Mouse (Mus musculus): ENCODE data around the gene Kif18b.

The Kif18b gene

DNA sequence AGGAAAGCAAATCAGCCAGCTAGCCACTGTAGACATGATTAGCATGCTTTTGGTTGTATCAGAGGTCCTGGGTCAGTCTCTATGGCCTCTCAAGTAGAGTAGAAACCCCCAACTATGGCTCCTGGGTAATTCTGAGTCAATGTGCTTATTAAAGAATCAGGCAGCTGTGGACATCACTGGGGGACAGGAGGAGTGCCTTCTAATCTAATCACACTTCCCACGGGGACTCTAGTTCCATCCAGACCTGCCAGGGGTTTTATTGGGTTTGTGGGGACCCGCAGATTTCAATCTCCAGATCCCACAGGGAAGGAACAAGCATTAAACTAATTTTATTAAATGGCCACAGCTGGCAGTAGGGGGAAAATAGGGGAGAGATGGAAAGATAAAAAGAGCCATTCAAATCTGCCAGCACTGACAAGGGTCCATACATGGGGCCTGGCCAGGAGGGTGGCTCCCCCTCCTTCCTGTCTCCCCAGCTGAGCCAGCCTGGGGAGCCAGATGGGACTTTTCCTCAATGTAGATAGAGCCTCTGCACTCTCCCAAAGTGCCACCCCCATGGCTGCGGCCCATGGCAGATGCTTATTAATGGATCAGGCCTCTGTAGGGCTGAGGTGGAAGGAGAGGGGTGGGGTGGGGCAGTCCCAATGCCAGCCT is 12.7 kb upstream of the Kif18b start:
- DNase-seq (ENCODE audit: low spot score in 2 of 2), result no peak

- DNase-seq (ENCODE audit: low spot score in 2 of 2), result no peak
These were observed 11.3 kb upstream of the Kif18b start for GRCm38 (mm10) chr11:102936272-102936671.

DNA sequence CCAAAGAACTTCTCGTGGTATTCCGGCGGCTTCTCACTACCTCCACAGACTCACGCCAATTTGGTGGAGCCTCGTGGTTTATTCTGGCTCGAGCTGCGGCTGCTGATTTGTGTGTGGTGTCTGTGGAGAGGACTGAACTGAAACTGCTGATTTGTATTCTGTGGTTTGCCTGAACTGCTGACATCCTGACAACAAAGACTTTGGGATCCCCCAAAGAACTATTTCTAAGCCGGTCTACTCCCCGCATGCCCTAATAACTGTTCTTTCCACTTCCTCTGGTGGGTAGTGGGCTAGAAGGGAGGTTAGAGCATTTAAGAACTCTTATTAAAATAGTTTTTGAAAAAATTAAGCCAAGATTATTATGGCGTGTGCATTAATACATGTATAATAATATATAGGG is 5.7 kb upstream of the Kif18b start:
- no peak for DNase-seq (ENCODE audit: low spot score in 2 of 2)

GRCm38 (mm10) chr11:102925351-102925717 is 410 bp upstream of the Kif18b start:
- no peak for DNase-seq (ENCODE audit: low spot score in 2 of 2)

GRCm38 (mm10) chr11:102921491-102921890 is 3.4 kb downstream of the Kif18b start:
- no peak for DNase-seq (ENCODE audit: low spot score in 2 of 2)

DNA sequence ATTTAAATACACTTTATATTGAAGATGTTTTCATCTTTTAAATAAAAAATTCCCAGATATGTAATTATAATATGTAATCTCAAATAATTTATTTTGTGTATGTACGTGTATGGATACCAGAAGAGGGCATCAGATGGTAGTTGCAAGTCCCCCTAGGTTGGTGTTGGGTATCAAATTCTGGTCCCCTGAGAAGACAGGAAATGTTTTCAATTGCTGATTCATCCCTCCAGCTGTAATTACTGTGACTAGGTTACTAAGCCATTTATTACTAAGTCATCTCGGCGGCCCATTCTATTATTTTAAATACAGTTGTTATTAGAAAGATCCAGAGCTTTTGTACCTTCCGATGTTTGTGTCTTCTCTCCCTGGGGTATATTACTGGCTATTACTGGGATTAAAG is 6.8 kb downstream of the Kif18b start:
- DNase-seq (ENCODE audit: low spot score in 2 of 2), result no peak

DNA sequence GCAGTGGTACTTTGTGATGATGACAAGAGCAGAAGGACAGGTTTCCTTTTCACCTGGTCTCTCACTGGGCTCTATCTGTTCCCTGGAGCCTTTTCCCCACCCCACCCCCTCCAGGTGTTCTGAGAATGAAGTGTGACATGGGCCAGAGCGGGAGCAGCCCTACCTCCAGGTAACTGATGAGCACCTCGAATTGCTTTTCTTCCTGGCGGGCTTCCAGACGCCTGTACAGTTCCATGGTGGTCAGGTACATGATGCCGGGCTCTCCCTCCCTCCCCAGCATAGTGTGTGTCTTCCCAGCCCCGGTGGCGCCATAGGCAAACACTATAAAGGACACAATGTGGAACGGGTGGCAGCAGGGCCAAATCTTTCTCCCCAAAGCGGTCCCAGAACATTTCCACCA is 9.5 kb downstream of the Kif18b start:
- no peak for DNase-seq (ENCODE audit: low spot score in 2 of 2)

- no peak for DNase-seq (ENCODE audit: low spot score in 2 of 2)
These were observed 13.5 kb downstream of the Kif18b start for GRCm38 (mm10) chr11:102911376-102911775.

GRCm38 (mm10) chr11:102903654-102904053 is 21.3 kb downstream of the Kif18b start:
- DNase-seq (ENCODE audit: low spot score in 2 of 2), result no peak

DNA sequence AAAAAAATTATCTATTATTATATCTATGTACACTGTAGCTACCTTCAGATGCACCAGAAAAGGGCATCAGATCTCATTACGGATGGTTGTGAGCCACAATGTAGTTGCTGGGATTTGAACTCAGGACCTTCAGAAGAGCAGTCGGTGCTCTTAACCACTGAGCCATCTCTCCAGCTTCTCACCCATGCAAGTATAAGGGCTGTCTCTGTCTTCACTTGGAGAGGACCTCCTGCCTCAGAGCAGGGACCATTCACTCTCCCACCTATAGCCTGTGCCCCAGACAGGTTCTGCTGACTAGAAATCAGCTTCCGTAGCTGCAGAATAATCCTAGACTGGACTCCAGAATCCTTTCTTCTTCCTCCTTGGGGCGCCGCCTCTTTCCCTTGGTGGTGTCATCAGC is 22.8 kb downstream of the Kif18b start:
- DNase-seq (ENCODE audit: low spot score in 2 of 2), result no peak

- no peak for DNase-seq (ENCODE audit: low spot score in 2 of 2)
These were observed 23.7 kb downstream of the Kif18b start for GRCm38 (mm10) chr11:102901199-102901598.

DNA sequence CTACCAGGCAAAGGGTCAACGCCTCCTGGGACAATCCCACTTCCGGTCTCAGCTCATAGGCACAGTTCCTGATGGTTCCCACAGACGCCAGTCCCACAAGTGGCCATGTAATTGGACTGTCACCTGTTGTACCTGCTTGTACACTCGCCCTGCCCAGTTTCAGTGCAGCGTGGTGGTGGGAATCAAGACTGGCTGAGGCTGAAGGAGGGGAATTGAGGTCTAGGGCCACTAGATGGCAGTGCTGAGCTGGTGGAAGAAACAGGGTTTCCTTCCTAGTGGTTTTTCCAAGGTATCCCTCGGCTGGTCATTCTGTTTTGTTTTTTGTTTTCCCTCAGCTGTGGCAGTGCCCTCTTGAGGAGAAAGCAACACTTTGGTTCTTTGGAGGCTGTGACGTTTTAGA is 24.2 kb downstream of the Kif18b start, which contains the start of gene Gfap:
Gene Gfap, minus strand, starts transcription at position 150 of the 400 bp plus-strand sequence.
- DNase-seq (ENCODE audit: low spot score in 2 of 2), result peak; percentile 59 to 74

- DNase-seq (ENCODE audit: low spot score in 2 of 2), result no peak
These were observed 26.5 kb downstream of the Kif18b start for GRCm38 (mm10) chr11:102898408-102898807.

- no peak for DNase-seq (ENCODE audit: low spot score in 2 of 2)
These were observed 28.3 kb downstream of the Kif18b start for GRCm38 (mm10) chr11:102896641-102897040.

GRCm38 (mm10) chr11:102895779-102896178 is 29.1 kb downstream of the Kif18b start:
- DNase-seq (ENCODE audit: low spot score in 2 of 2), result no peak

DNA sequence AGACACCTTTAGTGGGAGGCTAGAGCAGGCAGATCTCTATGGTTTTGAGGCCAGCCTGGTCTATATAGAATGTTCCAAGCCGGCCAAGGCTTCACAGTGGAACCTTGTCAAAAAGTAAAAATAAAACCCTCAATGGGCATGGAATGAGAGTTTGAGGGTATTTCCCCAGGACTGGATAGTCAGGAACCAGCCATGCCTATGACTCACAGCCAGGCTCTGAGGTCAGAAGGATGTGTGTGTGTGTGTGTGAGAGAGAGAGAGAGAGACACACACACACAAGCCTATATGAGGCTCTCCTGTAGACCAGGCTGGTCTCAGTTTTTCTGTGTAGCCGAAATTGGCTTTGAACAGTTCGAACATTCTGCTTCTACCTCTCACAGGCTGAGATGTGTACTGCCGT is 30.2 kb downstream of the Kif18b start:
- DNase-seq (ENCODE audit: low spot score in 2 of 2), result no peak

GRCm38 (mm10) chr11:102893015-102893651 is 31.8 kb downstream of the Kif18b start:
- peak; percentile 72 to 79 for DNase-seq (ENCODE audit: low spot score in 2 of 2)

DNA sequence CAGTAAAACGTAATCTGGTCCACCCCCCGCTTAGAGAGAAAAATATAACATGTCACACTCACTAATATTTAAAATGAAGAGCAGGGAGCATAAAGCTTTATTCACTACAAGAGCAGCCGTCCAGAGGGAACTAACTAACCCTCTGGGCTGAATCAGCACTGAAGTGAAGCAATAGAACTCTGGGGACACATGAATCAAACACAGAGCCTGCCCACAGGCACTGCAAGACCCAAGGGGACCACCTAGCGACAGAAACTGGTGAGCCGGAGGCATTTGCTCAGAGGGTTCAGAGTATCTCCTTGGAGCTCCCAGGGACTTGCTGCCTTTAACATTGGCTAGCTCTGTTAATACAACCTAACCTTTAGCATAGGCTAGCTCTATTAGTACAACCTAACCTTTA is 34.8 kb downstream of the Kif18b start:
- peak in 1 of 2 experiments; percentile 13 for DNase-seq (ENCODE audit: low spot score in 2 of 2)

DNA sequence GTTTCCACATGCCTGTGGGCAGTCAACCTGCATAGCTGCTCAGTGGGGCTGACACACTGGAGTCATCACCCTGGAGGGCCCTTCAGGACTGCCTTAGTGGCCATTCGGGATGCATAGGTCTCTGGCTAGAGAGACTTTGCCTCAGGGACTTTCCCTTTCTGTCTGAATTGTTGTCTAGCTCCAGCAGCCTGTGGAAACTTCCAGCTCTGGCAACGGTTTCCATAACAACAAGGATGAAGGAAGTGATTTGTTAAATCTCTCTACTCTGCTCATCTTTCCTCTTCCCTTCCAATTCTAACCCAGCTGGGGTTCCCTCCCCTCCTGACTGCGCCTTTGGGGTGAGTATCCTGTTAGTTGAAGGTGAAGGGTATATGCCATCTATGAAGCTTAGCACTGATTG is 36.8 kb downstream of the Kif18b start:
- no peak for DNase-seq (ENCODE audit: low spot score in 2 of 2)

DNA sequence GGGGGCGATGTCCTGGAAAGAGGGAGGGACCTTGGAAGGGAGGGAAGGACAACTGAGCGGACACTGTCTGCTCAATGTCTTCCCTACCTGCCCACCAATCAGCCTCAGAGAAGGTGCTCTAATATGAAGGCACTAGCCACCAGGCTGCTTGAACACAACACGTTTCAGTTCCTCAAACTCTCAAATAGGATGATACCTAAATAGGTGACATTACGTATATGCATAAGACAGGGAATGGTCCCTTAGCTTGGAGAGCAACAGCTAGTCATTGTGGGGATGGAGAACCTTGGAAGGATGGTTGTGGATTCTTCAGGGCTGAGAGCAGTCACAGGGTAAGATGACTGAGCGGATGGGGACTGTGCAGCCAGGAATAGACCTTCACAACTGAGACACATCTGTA is 37.5 kb downstream of the Kif18b start:
- no peak for DNase-seq (ENCODE audit: low spot score in 2 of 2)

DNA sequence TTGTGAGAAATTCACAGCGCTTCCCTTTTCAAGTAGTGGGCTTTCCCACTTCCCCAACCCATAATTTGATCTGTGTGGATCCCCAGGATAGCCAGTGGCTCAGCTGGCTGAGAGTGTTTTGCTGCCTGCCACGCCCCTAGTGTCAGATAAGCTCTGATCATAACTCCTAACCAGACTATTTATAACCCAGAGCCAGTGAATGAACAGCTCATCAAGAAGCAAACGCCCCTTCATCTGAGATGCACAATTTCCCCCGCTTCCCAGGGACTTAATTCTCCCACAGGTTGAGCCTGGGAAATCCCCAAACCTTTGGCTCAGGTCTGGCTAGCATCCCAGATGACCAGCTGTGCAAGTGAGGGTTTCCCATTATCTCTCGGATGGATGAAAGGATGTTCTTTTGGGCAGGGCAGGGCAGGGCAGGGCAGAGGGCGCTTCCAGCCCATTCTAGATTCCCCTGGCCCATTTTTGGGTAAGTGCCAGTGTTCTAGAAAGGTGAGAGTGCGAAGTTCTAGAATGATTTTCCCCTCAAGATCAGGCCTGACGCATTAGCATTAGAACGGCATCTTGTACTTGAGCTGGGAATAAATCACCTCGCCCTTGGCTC is 40.2 kb downstream of the Kif18b start, which contains the start of gene Fam187a:
Gene Fam187a, plus strand, starts transcription at position 554 of the 604 bp plus-strand sequence.
- DNase-seq (ENCODE audit: low spot score in 2 of 2), result no peak

- DNase-seq (ENCODE audit: low spot score in 2 of 2), result no peak
These were observed 43.4 kb downstream of the Kif18b start for GRCm38 (mm10) chr11:102881314-102882198.

Measured in urinary bladder, postnatal 36 days (tissue).